Mouse (Mus musculus) cortical plate, adult 2 months (tissue): ENCODE measurements around the gene Ascc3.

ENCODE experiments used
- CTCF ChIP-seq: fragments of 200-500 bp; IDR thresholded peaks from 2 replicates; pipeline ENCODE4 v1.5.1; 2011; ENCODE audit warnings: mild to moderate bottlenecking, control low read depth, low read length; ENCODE audit not compliant: insufficient read depth; ENCODE audit errors: extremely low read depth
- POLR2A ChIP-seq: fragments of 200-500 bp; IDR thresholded peaks from 2 replicates; pipeline ENCODE4 v1.6.1; 2011; ENCODE audit warnings: mild to moderate bottlenecking, low read length, control low read depth; ENCODE audit not compliant: insufficient read depth; ENCODE audit errors: extremely low read depth

DNA sequence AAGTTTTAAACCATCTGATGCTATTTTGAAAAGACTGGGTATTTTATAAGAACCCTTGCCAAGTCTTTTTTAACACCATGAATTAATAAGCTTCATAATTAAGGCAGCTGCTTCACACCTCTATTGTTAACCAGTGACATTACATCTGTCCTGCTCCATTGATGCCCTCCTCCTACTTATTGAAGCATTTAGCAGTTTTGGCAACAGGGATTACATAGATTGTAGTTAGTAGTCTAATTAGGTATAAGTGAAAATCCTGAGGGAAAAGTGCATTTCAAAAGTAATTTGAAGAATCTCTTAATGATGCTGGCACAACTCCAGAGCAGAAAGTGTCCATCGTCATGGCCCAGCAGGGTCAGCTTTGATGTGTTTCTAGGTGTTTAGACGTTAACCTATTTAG lies 180.3 kb downstream of the Ascc3 start:
- TF ChIP-seq CTCF (no peak), POLR2A (no peak)
